Mouse (Mus musculus): ENCODE data around the gene Coro2b. TPM values are rescaled to one million over a fixed set of nuclear protein-coding genes. Genes with fewer than 3 reads are reported as not detected.

The Coro2b gene
- total RNA-seq, 2 experiments from 2014 or later, result 220 to 233 TPM

GRCm38 (mm10) chr9:62370648-62371280 is 166.1 kb downstream of the Coro2b start:
- DNase-seq (ENCODE audit: extremely low spot score in 1 of 2, low spot score in 1 of 2), result no peak

- no peak for DNase-seq (ENCODE audit: extremely low spot score in 1 of 2, low spot score in 1 of 2)
Observed at GRCm38 (mm10) chr9:62370186-62370585, 166.7 kb downstream of the Coro2b start.

Other genes with a start within 250 kb of the Coro2b start
- 100 to 1,000 TPM; 285 to 296 TPM for gene Anp32a, start 195.8 kb downstream of the Coro2b start, total RNA-seq (2021)
- 1 to 10 TPM; 2.0 to 2.8 TPM for gene Itga11, start 140.8 kb upstream of the Coro2b start, total RNA-seq (2021)

All from layer of hippocampus, postnatal 25 days (tissue).